Mouse (Mus musculus) MEL (cell line): ENCODE measurements around the gene Mip. TPM values are rescaled to one million over a fixed set of nuclear protein-coding genes. Genes with fewer than 3 reads are reported as not detected.

Source experiments
- DNase-seq: peaks from one replicate; pipeline ENCODE4 v3.0.0; 2011; ENCODE audit warnings: low read depth, low spot score
- H3K27ac ChIP-seq: 2 replicates; pipeline ENCODE4 v1.5.1; 2012; ENCODE audit warnings: low read depth, mild to moderate bottlenecking, control low read depth, low read length, moderate library complexity; ENCODE audit not compliant: control insufficient read depth
- H3K27me3 ChIP-seq, 2 experiments: fragments of 150-350 bp in 1 of 2; sonication (generic) in 1 of 2; 2 replicates each; pipeline ENCODE4 v1.6.1; 2012; ENCODE audit warnings: low read length in 2 of 2, mild to moderate bottlenecking in 2 of 2, improper control_type of control experiment in 1 of 2, moderate library complexity in 1 of 2; ENCODE audit not compliant: insufficient read depth in 2 of 2, control insufficient read depth in 1 of 2
- H3K36me3 ChIP-seq, 2 experiments: 2 replicates each; pipeline ENCODE4 v1.6.1; 2012 to 2014; ENCODE audit warnings: low read length in 2 of 2, improper control_type of control experiment in 1 of 2, inconsistent platforms in 1 of 2, mild to moderate bottlenecking in 1 of 2; ENCODE audit not compliant: insufficient read depth in 2 of 2, control insufficient read depth in 1 of 2
- H3K4me1 ChIP-seq, 2 experiments: fragments of 150-350 bp in 1 of 2; sonication (generic) in 1 of 2; 2 replicates each; pipeline ENCODE4 v1.6.1; 2012; ENCODE audit warnings: low read length in 2 of 2, improper control_type of control experiment in 1 of 2, mild to moderate bottlenecking in 1 of 2; ENCODE audit not compliant: insufficient read depth in 2 of 2, control insufficient read depth in 1 of 2
- H3K4me3 ChIP-seq, 2 experiments: fragments of 150-350 bp in 1 of 2; sonication (generic) in 1 of 2; 2 replicates each; pipeline ENCODE4 v1.5.1; 2012; ENCODE audit warnings: low read depth in 2 of 2, low read length in 2 of 2, mild to moderate bottlenecking in 2 of 2, moderate library complexity in 2 of 2, control low read depth in 1 of 2, improper control_type of control experiment in 1 of 2; ENCODE audit not compliant: control insufficient read depth in 1 of 2, insufficient read depth in 1 of 2
- H3K79me2 ChIP-seq: 2 replicates; pipeline ENCODE4 v1.6.1; 2012; ENCODE audit warnings: mild to moderate bottlenecking, low read length, moderate library complexity; ENCODE audit not compliant: control insufficient read depth, poor library complexity, insufficient read depth
- H3K9ac ChIP-seq: 2 replicates; pipeline ENCODE4 v1.6.1; 2012; ENCODE audit warnings: low read depth, mild to moderate bottlenecking, control low read depth, low read length, moderate library complexity; ENCODE audit not compliant: control insufficient read depth, poor library complexity, severe bottlenecking
- H3K9me3 ChIP-seq: fragments of 150-350 bp; sonication (generic); replicated peaks from 2 replicates; pipeline ENCODE4 v1.6.1; 2012; ENCODE audit warnings: mild to moderate bottlenecking, low read length, improper control_type of control experiment, moderate library complexity; ENCODE audit not compliant: insufficient read depth
- CHD2 ChIP-seq: IDR thresholded peaks from 2 replicates; pipeline ENCODE4 v1.6.1; 2011; ENCODE audit warnings: low read length, improper control_type of control experiment
- CTCF ChIP-seq, 3 experiments: IDR thresholded peaks in 2 of 3; conservative IDR thresholded peaks in 1 of 3; 2 replicates each; pipeline ENCODE4 v1.5.1; 2011 to 2012; ENCODE audit warnings: low read length in 3 of 3, low read depth in 2 of 3, mild to moderate bottlenecking in 2 of 3, improper control_type of control experiment in 1 of 3, inconsistent platforms in 1 of 3, mixed read lengths in 1 of 3, moderate library complexity in 1 of 3; ENCODE audit not compliant: control insufficient read depth in 1 of 3, insufficient read depth in 1 of 3, poor library complexity in 1 of 3, severe bottlenecking in 1 of 3
- ELF1 ChIP-seq: IDR thresholded peaks from 2 replicates; pipeline ENCODE4 v1.6.1; 2014; ENCODE audit warnings: low read depth, mild to moderate bottlenecking, inconsistent platforms, low read length, improper control_type of control experiment, moderate library complexity
- GATA1 ChIP-seq: IDR thresholded peaks from 2 replicates; pipeline ENCODE4 v1.6.1; 2011; ENCODE audit warnings: low read depth, low read length, improper control_type of control experiment
- HCFC1 ChIP-seq: IDR thresholded peaks from 2 replicates; pipeline ENCODE4 v1.6.1; 2012; ENCODE audit warnings: low read depth, mild to moderate bottlenecking, inconsistent platforms, low read length, improper control_type of control experiment, moderate library complexity
- JUND ChIP-seq: IDR thresholded peaks from 2 replicates; pipeline ENCODE4 v1.6.1; 2011; ENCODE audit warnings: low read depth, mild to moderate bottlenecking, improper control_type of control experiment, low read length
- KAT2A ChIP-seq: conservative IDR thresholded peaks from 2 replicates; pipeline ENCODE4 v1.6.1; 2012; ENCODE audit warnings: low read depth, low read length, improper control_type of control experiment, inconsistent platforms
- MAFK ChIP-seq: IDR thresholded peaks from 2 replicates; pipeline ENCODE4 v1.6.1; 2011; ENCODE audit warnings: low read depth, mild to moderate bottlenecking, low read length, improper control_type of control experiment, borderline replicate concordance
- MAX ChIP-seq: IDR thresholded peaks from 2 replicates; pipeline ENCODE4 v1.6.1; 2011; ENCODE audit warnings: low read length, improper control_type of control experiment
- MEF2A ChIP-seq: IDR thresholded peaks from 2 replicates; pipeline ENCODE4 v1.6.1; 2014; ENCODE audit warnings: low read depth, mild to moderate bottlenecking, inconsistent platforms, low read length, improper control_type of control experiment; ENCODE audit not compliant: poor library complexity, insufficient replicate concordance, severe bottlenecking; ENCODE audit errors: extremely low read depth
- MXI1 ChIP-seq: IDR thresholded peaks from 2 replicates; pipeline ENCODE4 v1.6.1; 2011; ENCODE audit warnings: mild to moderate bottlenecking, low read depth, low read length, improper control_type of control experiment
- NELFE ChIP-seq: IDR thresholded peaks from 2 replicates; pipeline ENCODE4 v1.6.1; 2011; ENCODE audit warnings: low read depth, low read length, improper control_type of control experiment
- NRF1 ChIP-seq: IDR thresholded peaks from 2 replicates; pipeline ENCODE4 v1.6.1; 2014; ENCODE audit warnings: low read depth, mild to moderate bottlenecking, inconsistent platforms, low read length, improper control_type of control experiment, moderate library complexity; ENCODE audit not compliant: poor library complexity, insufficient read depth, severe bottlenecking
- POLR2A ChIP-seq, 2 experiments: IDR thresholded peaks; 2 replicates each; pipeline ENCODE4 v1.6.1; 2011 to 2012; ENCODE audit warnings: low read length in 2 of 2, mild to moderate bottlenecking in 2 of 2, control low read depth in 1 of 2, improper control_type of control experiment in 1 of 2, low read depth in 1 of 2, moderate library complexity in 1 of 2; ENCODE audit not compliant: control insufficient read depth in 1 of 2, insufficient read depth in 1 of 2, poor library complexity in 1 of 2
- POLR2AphosphoS2 ChIP-seq: IDR thresholded peaks from 2 replicates; pipeline ENCODE4 v1.6.1; 2011; ENCODE audit warnings: low read length, improper control_type of control experiment
- TBP ChIP-seq: IDR thresholded peaks from 2 replicates; pipeline ENCODE4 v1.8.0; 2011; ENCODE audit warnings: low read depth, low read length, improper control_type of control experiment
- UBTF ChIP-seq: IDR thresholded peaks from 2 replicates; pipeline ENCODE4 v1.6.1; 2012; ENCODE audit warnings: low read depth, mild to moderate bottlenecking, inconsistent platforms, low read length, improper control_type of control experiment, moderate library complexity, borderline replicate concordance; ENCODE audit not compliant: insufficient read depth
- USF1 ChIP-seq: IDR thresholded peaks from 2 replicates; pipeline ENCODE4 v1.6.1; 2014; ENCODE audit warnings: low read depth, mild to moderate bottlenecking, inconsistent platforms, low read length, improper control_type of control experiment, moderate library complexity
- polyA plus RNA-seq, 2 experiments: library from polyadenylated mRNA; stranded (reverse) in 1 of 2; unstranded in 1 of 2; fragments of >175 nt in 1 of 2; fragments of >200 nt in 1 of 2; gene quantifications; 2 replicates each; pipeline versions ENCODE4 v1.2.1 to v1.2.4; 2012; ENCODE audit warnings: low replicate concordance in 2 of 2, low read depth in 1 of 2; ENCODE audit not compliant: insufficient read length in 2 of 2, insufficient read depth in 1 of 2, missing spikeins in 1 of 2
- total RNA-seq: library from RNA; depleted of rRNA; stranded (reverse); fragments of 300-350 nt; gene quantifications from 2 replicates; pipeline ENCODE4 v1.2.3, GENCODE M21; 2012

The Mip gene
- total and polyA plus RNA-seq, 3 experiments, result 0.04 TPM; not detected in 2

DNA sequence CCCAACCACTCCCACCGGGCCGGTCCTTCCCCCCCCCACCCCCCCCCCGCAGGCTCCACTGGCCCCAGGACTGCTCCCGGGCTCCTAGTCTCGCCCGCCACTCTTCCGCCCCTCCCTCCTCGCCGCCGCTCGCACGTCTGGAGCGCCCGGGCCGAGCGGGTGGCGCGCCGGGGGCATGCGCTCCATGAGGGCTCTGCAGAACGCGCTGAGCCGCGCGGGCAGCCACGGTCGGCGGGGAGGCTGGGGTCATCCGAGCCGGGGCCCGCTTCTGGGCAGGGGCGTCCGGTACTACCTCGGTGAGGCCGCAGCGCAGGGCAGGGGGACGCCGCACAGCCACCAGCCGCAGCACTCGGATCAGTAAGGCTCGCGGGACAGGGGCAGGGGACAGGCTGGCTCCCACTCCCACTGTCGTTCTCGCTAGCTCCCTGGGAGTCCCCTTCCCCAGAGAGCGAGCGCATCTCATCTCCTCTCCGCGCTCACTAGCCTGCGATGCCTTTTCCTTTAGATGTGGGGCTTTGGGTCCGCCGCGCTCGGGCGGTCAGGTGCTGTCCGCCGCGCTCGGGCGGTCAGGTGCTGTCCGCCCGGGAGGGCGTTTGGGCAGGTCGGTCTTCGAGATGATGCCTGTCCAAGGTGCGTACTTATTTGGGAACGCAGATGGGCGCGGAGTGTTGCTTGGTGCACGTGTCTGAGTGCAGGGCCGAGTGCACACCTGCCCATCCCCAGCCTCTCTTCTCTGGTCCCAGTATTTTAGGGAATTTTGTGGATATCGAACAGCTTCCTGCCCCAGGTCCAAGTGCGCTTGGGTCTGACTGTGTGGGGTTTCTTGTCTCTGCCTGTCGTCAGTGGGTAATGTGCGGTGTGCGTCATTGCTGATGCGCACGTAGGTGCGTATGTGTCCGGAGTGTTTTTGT lies 30.8 kb upstream of the Mip start:
- Histone ChIP-seq H3K4me3 (peak overlapping the region; percentile 85 to 89), H3K27ac (no peak overlapping the region)

DNA sequence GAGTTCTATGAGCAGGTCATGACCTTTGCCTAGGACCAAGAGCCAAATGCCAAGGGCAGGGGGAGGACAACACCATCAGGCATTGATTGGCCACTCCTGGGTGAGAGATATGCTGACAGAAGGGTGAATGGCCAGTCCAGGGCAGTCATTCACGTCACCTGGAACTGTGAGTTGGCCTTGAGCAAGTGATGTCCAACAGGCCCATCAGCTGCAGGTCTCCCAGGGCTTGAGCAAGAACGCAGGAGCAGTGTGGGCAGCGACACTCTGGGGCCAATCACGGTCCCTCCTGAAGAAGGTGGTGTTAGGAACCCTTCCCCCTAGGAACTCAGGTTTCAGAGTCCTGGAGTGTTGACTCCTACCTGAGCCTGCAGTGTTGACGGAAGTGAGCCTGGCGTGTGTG lies 23.8 kb upstream of the Mip start:
- H3K27ac ChIP-seq, result no peak overlapping the region
- no peaks in the 10 kb centered on the region for H3K79me2 ChIP-seq
- H3K36me3 ChIP-seq, result no peaks in the 10 kb centered on the region

More for the DNA sequence above, 30.8 kb upstream of the Mip start:
- Histone ChIP-seq H3K27me3 (no peaks in the 10 kb centered on the region), H3K79me2 (no peaks in the 10 kb centered on the region; the same call in 1 of the 2 replicates), H3K4me1 (peaks cover 3 to 22% of the 10 kb centered on the region in 2 experiments; a peak in 3 of 4 replicates), H3K36me3 (peaks cover 0 to 10% of the 10 kb centered on the region in 2 experiments; a peak in 2 of 4 replicates), H3K9me3 (no peaks in the 10 kb centered on the region), H3K9ac (peak overlapping the region; percentile 85)
- no peak for DNase-seq
- peak in 1 of 2 experiments; percentile 55; a peak in 2 of 4 replicates for TF ChIP-seq POLR2A (IDR thresholded peaks at IDR 0.05; ENCODE audit: control insufficient read depth in 1 of 2, insufficient read depth in 1 of 2, low read depth in 1 of 2, low read length in 2 of 2, poor library complexity in 1 of 2)
- TF ChIP-seq CHD2, result no peak
- TF ChIP-seq NRF1, result peak; percentile 52; the same call in 1 of the 2 replicates
- no peak for TF ChIP-seq JUND
- no peak for TF ChIP-seq MEF2A
- TF ChIP-seq MXI1, result peak; percentile 45
- 0 out of 2 replicates have a peak, but pooled peaks have one; percentile 54 for TF ChIP-seq UBTF

DNA sequence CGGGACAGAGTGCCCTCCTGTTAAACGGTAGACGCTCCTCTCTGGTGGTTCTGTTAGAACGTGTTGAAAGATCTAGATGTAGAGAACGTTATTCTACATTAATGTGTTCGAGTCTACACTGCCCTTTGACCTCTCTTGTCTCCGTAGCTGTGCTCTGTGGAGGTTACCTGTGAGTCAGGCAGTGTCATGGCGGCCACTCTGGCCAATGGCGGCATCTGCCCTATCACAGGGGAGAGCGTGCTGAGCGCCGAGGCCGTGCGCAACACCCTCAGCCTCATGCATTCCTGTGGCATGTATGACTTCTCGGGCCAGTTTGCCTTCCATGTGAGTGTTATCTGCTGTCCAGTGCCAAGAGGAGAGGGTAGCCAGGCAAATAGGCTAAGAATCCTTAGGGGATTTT lies 20.7 kb upstream of the Mip start:
- H3K4me3 ChIP-seq, result no peak overlapping the region
- H3K9ac ChIP-seq, result no peak overlapping the region
- H3K27me3 ChIP-seq, result no peaks in the 10 kb centered on the region
- H3K27ac ChIP-seq, result no peak overlapping the region
- TF ChIP-seq TBP (no peak), GATA1 (no peak), KAT2A (no peak), USF1 (no peak), MAFK (no peak), HCFC1 (no peak), POLR2A (IDR thresholded peaks at IDR 0.05; ENCODE audit: control insufficient read depth in 1 of 2, insufficient read depth in 1 of 2, low read depth in 1 of 2, low read length in 2 of 2, poor library complexity in 1 of 2) (no peak), ELF1 (no peak), MXI1 (no peak), CTCF (IDR thresholded peaks at IDR 0.05 in 2 of 3, conservative IDR thresholded peaks at IDR 0.05 in 1 of 3; ENCODE audit: control insufficient read depth in 1 of 3, insufficient read depth in 1 of 3, low read depth in 2 of 3, low read length in 3 of 3, poor library complexity in 1 of 3, severe bottlenecking in 1 of 3) (no peak), MAX (no peak), NELFE (no peak)
- TF ChIP-seq, all 39 proteins: peak for 0
- Histone ChIP-seq H3K79me2 (no peaks in the 10 kb centered on the region), H3K36me3 (peaks cover 0 to 1% of the 10 kb centered on the region in 2 experiments; a peak in 2 of 4 replicates), H3K4me1 (peaks cover 0 to under 1% of the 10 kb centered on the region in 2 experiments; a peak in 1 of 4 replicates), H3K9me3 (no peaks in the 10 kb centered on the region)
- DNase-seq, result no peak

More for the DNA sequence above, 23.8 kb upstream of the Mip start:
- TF ChIP-seq POLR2AphosphoS2, result no peak
- no peak overlapping the region for H3K4me3 ChIP-seq
- DNase-seq, result no peak
- no peak overlapping the region for H3K9ac ChIP-seq
- H3K9me3 ChIP-seq, result no peaks in the 10 kb centered on the region
- no peaks in the 10 kb centered on the region for H3K27me3 ChIP-seq
- H3K4me1 ChIP-seq, result 0 out of 4 replicates have a peak, but pooled peaks cover 0 to 2% of the 10 kb centered on the region in 2 experiments
